Mouse (Mus musculus) stomach, postnatal 0 days (tissue): Measurements from ENCODE around the gene Scnm1. TPM values are rescaled to one million over a fixed set of nuclear protein-coding genes. Genes with fewer than 3 reads are reported as not detected.
"Not testable (repeated sequence)": the region's sequence is repeated elsewhere in the genome, so short reads cannot be mapped to it uniquely, and the experiment has no call there.

Experiments
- ATAC-seq: fragments of 200-750 bp; cut with Nextera tagmentation; 2 replicates; pipeline ENCODE4 v1.8.0; 2017; ENCODE audit not compliant: low FRiP score, low TSS enrichment
- DNase-seq: peaks from one replicate; pipeline ENCODE4 v3.0.0-alpha.2; 2016; ENCODE audit warnings: low spot score
- H3K27ac ChIP-seq: fragments of 300-500 bp; sonication (generic); replicated peaks from 2 replicates; pipeline ENCODE4 v1.5.1; 2014; ENCODE audit warnings: mild to moderate bottlenecking, control low read depth
- H3K27me3 ChIP-seq: fragments of 300-500 bp; sonication (generic); 2 replicates; pipeline ENCODE4 v1.6.1; 2014; ENCODE audit warnings: low read length; ENCODE audit not compliant: control insufficient read depth, insufficient read depth
- H3K36me3 ChIP-seq: fragments of 300-500 bp; sonication (generic); 2 replicates; pipeline ENCODE4 v1.6.1; 2014; ENCODE audit warnings: low read length, mixed read lengths; ENCODE audit not compliant: control insufficient read depth, insufficient read depth
- H3K4me1 ChIP-seq: fragments of 300-500 bp; sonication (generic); replicated peaks from 2 replicates; pipeline ENCODE4 v1.6.1; 2014; ENCODE audit warnings: antibody characterized with exemption; ENCODE audit not compliant: control insufficient read depth, insufficient read depth
- H3K4me2 ChIP-seq: fragments of 300-500 bp; sonication (generic); replicated peaks from 2 replicates; pipeline ENCODE4 v1.6.1; 2014; ENCODE audit warnings: low read depth, mild to moderate bottlenecking, control low read depth, moderate library complexity
- H3K4me3 ChIP-seq: fragments of 300-500 bp; sonication (generic); 2 replicates; pipeline ENCODE4 v1.5.1; 2014; ENCODE audit warnings: low read depth, low read length, control low read depth
- H3K9ac ChIP-seq: fragments of 300-500 bp; sonication (generic); 2 replicates; pipeline ENCODE4 v1.6.1; 2014; ENCODE audit warnings: mild to moderate bottlenecking, low read length, control low read depth, mixed read lengths
- H3K9me3 ChIP-seq: fragments of 300-500 bp; sonication (generic); 2 replicates; pipeline ENCODE4 v1.6.1; 2016; ENCODE audit warnings: low read length; ENCODE audit not compliant: control insufficient read depth
- CTCF ChIP-seq: IDR thresholded peaks from 2 replicates; pipeline ENCODE4 v1.5.1; 2016; ENCODE audit warnings: antibody characterized with exemption, low read depth, mild to moderate bottlenecking, moderate library complexity
- EP300 ChIP-seq: optimal IDR thresholded peaks from 2 replicates; pipeline ENCODE3; 2016; ENCODE audit warnings: antibody characterized with exemption
- WGBS: fragments of 180-500 bp; shearing (Covaris S2); extraction: QIAGEN DNeasy Blood & Tissue Kit; methylation state at CpG from one replicate; pipeline ENCODE4 v1.1.7; 2014; 5-methylcytosine and 5-hydroxymethylcytosine counted together
- polyA plus RNA-seq: library from polyadenylated mRNA; unstranded; fragments of >200 nt; fragmentation: Nextera tagmentation; extraction: Ambion mirVana; gene quantifications from 2 replicates; pipeline ENCODE4 v1.2.1, GENCODE M21; 2015

Gene Scnm1
- polyA plus RNA-seq, 1 experiment from 2014 or later: 42.9 TPM

DNA sequence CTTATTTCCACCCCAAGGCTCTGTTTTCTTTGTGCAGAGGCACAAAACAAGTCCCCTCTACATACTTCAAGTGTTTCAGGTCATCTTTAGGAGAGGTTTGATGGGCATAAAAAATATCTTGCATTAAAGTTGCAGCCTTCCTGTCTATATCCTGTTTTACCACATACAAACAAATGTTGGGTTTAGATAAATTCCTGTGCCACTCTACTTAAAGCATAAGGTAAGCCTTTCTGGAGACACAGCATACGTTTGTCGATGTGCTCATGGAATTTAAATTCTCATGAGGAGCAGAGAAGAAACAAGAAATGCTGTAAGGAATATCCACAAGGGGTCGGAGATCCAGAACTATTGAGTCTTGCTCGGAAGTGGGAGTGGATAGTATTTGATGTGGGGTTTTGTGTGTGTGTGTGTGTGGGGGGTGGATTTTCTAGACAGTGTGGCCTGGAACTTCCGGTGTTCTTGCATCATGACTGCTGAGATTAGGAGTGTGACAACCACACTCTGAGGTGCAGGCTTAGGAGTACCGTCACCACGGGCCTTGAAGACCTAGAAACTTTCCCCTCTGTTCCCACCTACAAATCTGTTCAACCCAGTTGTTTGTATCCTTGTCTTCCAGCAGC lies 1.7 kb upstream of the Scnm1 start:
- H3K9me3 ChIP-seq: no peaks in the 10 kb centered on the region
- no peaks in the 10 kb centered on the region for H3K27me3 ChIP-seq
- TF ChIP-seq CTCF: no peak
- TF ChIP-seq EP300: no peak
- H3K4me2 ChIP-seq: peak overlapping the region; percentile 54
- no peak overlapping the region for H3K9ac ChIP-seq
- 74% methylated on average over 7 of the region's 7 CpGs for WGBS
- peak overlapping the region; percentile 29 for H3K4me3 ChIP-seq
- H3K36me3 ChIP-seq: 0 out of 2 replicates have a peak, but pooled peaks cover 4% of the 10 kb centered on the region
- peaks cover 4% of the 10 kb centered on the region for H3K4me1 ChIP-seq
- no peak for ATAC-seq
- H3K27ac ChIP-seq: peak overlapping the region; percentile 13; the same call in 1 of the 2 replicates
- DNase-seq: no peak

DNA sequence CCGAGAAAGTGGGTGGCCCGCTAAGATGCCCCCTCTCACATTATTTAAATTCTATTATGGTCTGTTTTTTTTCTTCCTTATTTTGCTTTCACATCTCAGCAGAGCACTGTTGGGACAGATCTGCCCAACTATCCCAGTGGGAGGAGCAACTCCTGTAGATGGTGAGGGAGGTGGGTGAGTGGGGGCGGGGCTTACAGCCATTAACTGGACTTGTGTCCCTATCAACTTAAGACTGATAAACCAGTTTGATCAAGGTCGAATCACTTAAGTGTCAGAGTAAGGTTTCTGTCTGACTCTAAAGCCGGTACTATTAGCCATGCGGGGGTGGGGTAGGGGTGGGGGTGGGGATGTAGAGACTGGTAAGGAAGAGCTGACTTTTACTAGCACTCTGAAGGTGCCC lies 1.2 kb upstream of the Scnm1 start:
- DNase-seq (peak; percentile 63), ATAC-seq (no peak; the same call in 1 of the 2 replicates)
- peaks cover 7% of the 10 kb centered on the region; the same call in 1 of the 2 replicates for H3K36me3 ChIP-seq
- no peak overlapping the region for H3K9ac ChIP-seq
- H3K4me1 ChIP-seq: peaks cover 4% of the 10 kb centered on the region
- H3K9me3 ChIP-seq: no peaks in the 10 kb centered on the region
- WGBS: 8% methylated on average over 6 of the region's 6 CpGs
- H3K27ac ChIP-seq: 0 out of 2 replicates have a peak overlapping the region, but pooled peaks have one; percentile 13
- H3K27me3 ChIP-seq: no peaks in the 10 kb centered on the region
- H3K4me3 ChIP-seq: peak overlapping the region; percentile 29
- TF ChIP-seq CTCF: no peak
- TF ChIP-seq EP300: no peak
- H3K4me2 ChIP-seq: peak overlapping the region; percentile 54

DNA sequence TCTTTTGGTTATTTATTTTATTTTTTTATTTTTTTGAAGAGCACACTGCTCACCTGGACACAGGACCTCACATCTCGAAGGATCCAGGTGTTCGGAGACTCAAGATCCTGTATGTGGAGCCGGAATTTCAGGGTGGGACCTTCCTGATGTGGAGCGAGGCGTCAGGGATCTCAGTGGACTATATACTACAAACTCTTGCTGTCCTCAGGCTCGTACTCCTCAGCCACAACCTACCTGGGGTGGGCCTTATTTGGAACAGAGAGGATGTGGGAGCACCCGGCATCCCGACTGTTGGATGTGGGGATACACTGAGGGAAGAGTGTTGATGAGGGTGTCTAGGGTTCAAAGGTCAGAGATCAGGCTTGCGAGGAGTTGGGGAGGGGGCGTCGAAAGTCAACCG lies 322 bp upstream of the Scnm1 start:
- not testable (repeated sequence) for H3K9me3 ChIP-seq, H3K27me3 ChIP-seq, DNase-seq, H3K27ac ChIP-seq, H3K4me2 ChIP-seq, H3K36me3 ChIP-seq, H3K4me3 ChIP-seq, H3K9ac ChIP-seq, H3K4me1 ChIP-seq
- WGBS: no CpG with 5 or more reads among the region's 12 CpGs
- peak; percentile 54 for ATAC-seq

DNA sequence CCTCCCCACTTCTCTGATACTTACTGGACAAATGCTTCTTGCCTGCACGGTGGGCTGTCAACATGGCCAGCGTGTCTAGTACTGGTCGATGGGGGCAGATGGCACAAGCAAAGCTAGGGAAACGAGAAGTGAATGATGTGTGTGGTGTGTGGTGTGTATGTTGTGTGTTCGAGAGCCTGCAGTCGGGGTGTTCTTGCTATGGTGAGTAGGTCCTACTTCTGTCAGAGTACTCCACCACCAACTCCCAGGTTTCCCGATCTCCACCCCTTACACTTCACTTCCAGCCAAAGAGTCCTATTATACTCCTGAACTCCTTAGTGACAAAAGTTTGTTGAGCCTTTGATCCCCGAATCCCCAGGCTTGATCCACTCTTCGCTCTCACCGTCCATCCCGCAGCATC lies 635 bp downstream of the Scnm1 start:
- TF ChIP-seq EP300 (no peak), CTCF (no peak)

DNA sequence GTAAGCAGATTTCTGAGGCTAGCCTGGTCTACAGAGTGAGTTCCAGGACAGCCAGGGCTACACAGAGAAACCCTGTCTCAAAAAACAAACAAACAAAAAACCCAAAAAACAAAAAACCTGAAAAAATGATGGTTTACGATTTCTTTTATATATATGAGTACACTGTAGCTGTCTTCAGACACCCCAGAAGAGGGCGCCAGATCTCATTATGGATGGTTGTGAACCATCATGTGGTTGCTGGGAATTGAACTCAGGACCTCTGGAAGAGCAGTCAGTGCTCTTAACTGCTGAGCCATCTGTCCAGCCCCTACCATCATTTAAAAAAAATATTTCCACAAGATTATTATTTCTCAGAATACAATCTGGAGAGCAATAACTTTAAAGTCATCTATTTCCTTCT lies 1.4 kb downstream of the Scnm1 start:
- not testable (repeated sequence) for H3K36me3 ChIP-seq, H3K27ac ChIP-seq, DNase-seq, H3K4me2 ChIP-seq, H3K9ac ChIP-seq, H3K4me1 ChIP-seq, H3K9me3 ChIP-seq, H3K27me3 ChIP-seq, ATAC-seq, H3K4me3 ChIP-seq
- peak; percentile 50 for TF ChIP-seq CTCF
- WGBS: 88% methylated on average over 2 of the region's 2 CpGs

More for the DNA sequence above, 635 bp downstream of the Scnm1 start:
- H3K4me1 ChIP-seq: peaks cover 4% of the 10 kb centered on the region
- no peak for DNase-seq
- H3K4me2 ChIP-seq: peak overlapping the region; percentile 81
- no peaks in the 10 kb centered on the region for H3K27me3 ChIP-seq
- peaks cover 2% of the 10 kb centered on the region; the same call in 1 of the 2 replicates for H3K36me3 ChIP-seq
- peak overlapping the region; percentile 76 for H3K9ac ChIP-seq
- no peak; the same call in none of the 2 replicates for ATAC-seq
- peak overlapping the region; percentile 74 for H3K27ac ChIP-seq
- H3K9me3 ChIP-seq: no peaks in the 10 kb centered on the region
- H3K4me3 ChIP-seq: peak overlapping the region; percentile 64
- WGBS: 52% methylated on average over 11 of the region's 11 CpGs

DNA sequence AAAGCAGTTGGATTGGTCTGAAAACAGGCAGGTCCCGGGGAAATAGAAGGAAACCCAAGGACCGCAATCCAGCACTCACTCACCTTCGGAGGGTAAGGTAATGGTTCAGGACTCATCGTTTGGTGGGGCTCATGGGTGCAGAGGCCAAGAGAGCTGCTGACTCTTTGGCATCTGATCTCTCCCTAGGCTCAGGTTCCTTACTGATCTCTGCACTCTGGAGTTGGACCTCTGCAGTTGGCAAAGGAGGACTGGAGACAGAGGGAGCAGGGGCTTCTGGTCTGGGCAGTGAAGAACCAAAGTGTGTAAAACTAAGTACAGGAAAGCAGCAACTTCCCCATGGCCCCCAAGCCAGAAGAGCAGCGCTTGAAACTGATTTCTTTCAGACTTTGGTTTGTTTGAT lies 3.7 kb downstream of the Scnm1 start:
- WGBS: 66% methylated on average over 5 of the region's 5 CpGs
- Histone ChIP-seq H3K27me3 (no peaks in the 10 kb centered on the region), H3K9ac (no peak overlapping the region), H3K4me2 (no peak overlapping the region), H3K9me3 (no peaks in the 10 kb centered on the region), H3K36me3 (peaks cover 2% of the 10 kb centered on the region; the same call in 1 of the 2 replicates), H3K4me3 (no peak overlapping the region), H3K27ac (0 out of 2 replicates have a peak overlapping the region, but pooled peaks have one; percentile 8), H3K4me1 (peaks cover 4% of the 10 kb centered on the region)
- ATAC-seq (no peak), DNase-seq (no peak)
- TF ChIP-seq CTCF (no peak), EP300 (no peak)
